In genomic region chr12:13176136-13176535, GRCm38 (mm10) we compare ENCODE assay signal across 13 mouse cellular contexts.
DNase-seq lines count a peak whose midpoint lies in the region; ATAC-seq lines count a peak whose summit lies in the region.
"Had no signal": no experiment of that assay in that cellular context is flagged by ENCODE, and none has a peak within 500 bp of the region (broad histone marks: within the 10 kb centered on the region; RNA-seq: fewer than 3 reads in every experiment).

No protein-coding gene starts in this region.

- peak overlapping the region; percentile 25; the same call in 1 of the 2 replicates for H3K27ac ChIP-seq in hindbrain, embryonic 10.5 days
- no peak overlapping the region for H3K27ac ChIP-seq in hindbrain, embryonic 14.5 days
- H3K27ac ChIP-seq: forebrain, embryonic 15.5 days; kidney, postnatal 0 days; liver, embryonic 12.5 days had no signal

- no peaks in the 10 kb centered on the region for H3K9me3 ChIP-seq in hindbrain, embryonic 10.5 days
- no peaks in the 10 kb centered on the region for H3K9me3 ChIP-seq in hindbrain, embryonic 14.5 days (ENCODE audit: control insufficient read depth, low read length)
- H3K9me3 ChIP-seq: forebrain, embryonic 15.5 days; liver, embryonic 12.5 days had no signal

- no peak for ATAC-seq in hindbrain, embryonic 14.5 days (ENCODE audit: low FRiP score)
- no peak for ATAC-seq in cerebellum, adult (ENCODE audit: insufficient number of reproducible peaks, low FRiP score, low TSS enrichment)
- ATAC-seq: activated CD4-positive, CD25-positive, alpha-beta regulatory T cell, adult 4 months; forebrain, embryonic 15.5 days; liver, embryonic 12.5 days had no signal

- H3K4me1 ChIP-seq in hindbrain, embryonic 10.5 days (replicated peaks), result peaks cover 22% of the 10 kb centered on the region
- H3K4me1 ChIP-seq in hindbrain, embryonic 14.5 days (replicated peaks; ENCODE audit: control insufficient read depth, insufficient read depth, low read length), result no peaks in the 10 kb centered on the region

- DNase-seq in hindbrain, embryonic 10.5 days (ENCODE audit: low spot score), result no peak
- no peak for DNase-seq in hindbrain, embryonic 14.5 days (ENCODE audit: low spot score)
- DNase-seq in 3T3-L1 (ENCODE audit: low read depth, low spot score) (peak; percentile 32), NIH3T3 (ENCODE audit: low read depth) (peak; percentile 31)
- peak; percentile 36 for DNase-seq in kidney, postnatal 14 days
- no peak for DNase-seq in cerebellum, postnatal 25 days
- DNase-seq: cerebellum, postnatal 36 days; thymus, postnatal 4 days had no signal

- WGBS in hindbrain, embryonic 10.5 days, result 45% methylated on average over 2 of the region's 2 CpGs
- 54% methylated on average over 2 of the region's 2 CpGs for WGBS in hindbrain, embryonic 14.5 days

- no peaks in the 10 kb centered on the region for H3K27me3 ChIP-seq in hindbrain, embryonic 10.5 days (ENCODE audit: insufficient read depth, poor library complexity, severe bottlenecking)
- H3K27me3 ChIP-seq in hindbrain, embryonic 14.5 days (ENCODE audit: control insufficient read depth, insufficient read depth, low read length), result no peaks in the 10 kb centered on the region
- H3K27me3 ChIP-seq: forebrain, embryonic 15.5 days; liver, embryonic 12.5 days had no signal

- H3K36me3 ChIP-seq in hindbrain, embryonic 10.5 days, result no peaks in the 10 kb centered on the region
- no peaks in the 10 kb centered on the region for H3K36me3 ChIP-seq in hindbrain, embryonic 14.5 days (replicated peaks; ENCODE audit: control insufficient read depth, insufficient read depth)
- H3K36me3 ChIP-seq: forebrain, embryonic 15.5 days; liver, embryonic 12.5 days had no signal

- H3K9ac ChIP-seq in hindbrain, embryonic 14.5 days, result no peak overlapping the region
- H3K9ac ChIP-seq: forebrain, embryonic 15.5 days; liver, embryonic 12.5 days had no signal

- no peak overlapping the region for H3K4me3 ChIP-seq in hindbrain, embryonic 10.5 days
- no peak overlapping the region for H3K4me3 ChIP-seq in hindbrain, embryonic 14.5 days (replicated peaks; ENCODE audit: low read length)
- H3K4me3 ChIP-seq: forebrain, embryonic 15.5 days; liver, embryonic 12.5 days had no signal

- H3K4me2 ChIP-seq in hindbrain, embryonic 14.5 days (replicated peaks), result no peak overlapping the region
- H3K4me2 ChIP-seq: forebrain, embryonic 15.5 days; liver, embryonic 12.5 days had no signal

Comparison
In these comparisons a context has a peak if more than half of its experiments do, and no peak if none do; other contexts are left out.
1. DNase-seq: peak in 3T3-L1 (single experiment), NIH3T3 (single experiment) and kidney, postnatal 14 days (single experiment); none in hindbrain, embryonic 10.5 days (single experiment), hindbrain, embryonic 14.5 days (single experiment) and cerebellum, postnatal 25 days (0 of 2).